Mouse (Mus musculus) cerebellum, adult 11 months (tissue): ENCODE results near the gene Atp8b2.

Source experiments
- DNase-seq: peaks from one replicate; pipeline ENCODE4 v3.0.0; 2022

Atp8b2 gene

GRCm38 (mm10) chr3:89898011-89898410, 65.3 kb downstream of the Atp8b2 start:
- DNase-seq, result no peak

GRCm38 (mm10) chr3:89897204-89897796, 66.0 kb downstream of the Atp8b2 start:
- no peak for DNase-seq

GRCm38 (mm10) chr3:89896571-89896970, 66.7 kb downstream of the Atp8b2 start:
- DNase-seq, result no peak

- no peak for DNase-seq
Observed at GRCm38 (mm10) chr3:89892517-89893106, 70.7 kb downstream of the Atp8b2 start.

- no peak for DNase-seq
Observed at GRCm38 (mm10) chr3:89891696-89892095, 71.6 kb downstream of the Atp8b2 start.

GRCm38 (mm10) chr3:89889841-89890430, 73.4 kb downstream of the Atp8b2 start:
- no peak for DNase-seq
